Mouse (Mus musculus) urinary bladder, adult 2 months (tissue): ENCODE results near the gene Igdcc3. TPM values are rescaled to one million over a fixed set of nuclear protein-coding genes. Genes with fewer than 3 reads are reported as not detected.

Source experiments
- polyA plus RNA-seq: library from polyadenylated mRNA; depleted of rRNA; stranded (reverse); fragments of >200 nt; gene quantifications from 2 replicates; pipeline ENCODE4 v1.2.3, GENCODE M21; 2012; rRNA removed

Gene Igdcc3
- polyA plus RNA-seq, 1 experiment, result 2.3 TPM

Other genes with a start within 250 kb of the Igdcc3 start
- 0.04 TPM in 1 of 2 replicates, not detected in the other for gene Slc24a1, start 189.6 kb upstream of the Igdcc3 start, polyA plus RNA-seq
- gene Ints14, start 180.3 kb upstream of the Igdcc3 start, polyA plus RNA-seq, result 24.3 and 25.1 TPM in 2 replicates
- gene Hacd3, start 119.5 kb upstream of the Igdcc3 start, polyA plus RNA-seq, result 59.1 and 61.7 TPM in 2 replicates
- 53.7 and 64.4 TPM in 2 replicates for gene Dpp8, start 108.8 kb upstream of the Igdcc3 start, polyA plus RNA-seq
- 12.5 and 15.9 TPM in 2 replicates for gene Igdcc4, start 39.7 kb upstream of the Igdcc3 start, polyA plus RNA-seq
- 4.4 and 4.5 TPM in 2 replicates for gene Parp16, start 54.2 kb downstream of the Igdcc3 start, polyA plus RNA-seq
- gene Cilp, start 124.0 kb downstream of the Igdcc3 start, polyA plus RNA-seq, result 1.5 and 4.2 TPM in 2 replicates
- gene Clpx, start 153.1 kb downstream of the Igdcc3 start, polyA plus RNA-seq, result 23.9 and 25.2 TPM in 2 replicates
- gene Pdcd7, start 204.9 kb downstream of the Igdcc3 start, polyA plus RNA-seq, result 12.9 and 14.4 TPM in 2 replicates
- 0.55 and 0.87 TPM in 2 replicates for gene Ubap1l, start 219.9 kb downstream of the Igdcc3 start, polyA plus RNA-seq